Mouse (Mus musculus) G1E (cell line): ENCODE results near the gene Ak3.

Experiments
- CTCF ChIP-seq: IDR thresholded peaks from 2 replicates; pipeline ENCODE4 v1.5.1; 2012; ENCODE audit warnings: low read depth, low read length, inconsistent platforms, mixed read lengths
- GATA1 ChIP-seq: IDR thresholded peaks from 2 replicates; pipeline ENCODE4 v1.6.1; 2012; ENCODE audit warnings: borderline replicate concordance, low read length, inconsistent platforms, mixed read lengths
- GATA2 ChIP-seq: IDR thresholded peaks from 2 replicates; pipeline ENCODE4 v1.6.1; 2012; ENCODE audit warnings: low read depth, low read length, inconsistent platforms, borderline replicate concordance
- POLR2AphosphoS5 ChIP-seq: IDR thresholded peaks from 2 replicates; pipeline ENCODE4 v1.6.1; 2012; ENCODE audit warnings: low read depth, low read length, inconsistent platforms; ENCODE audit not compliant: insufficient replicate concordance
- TAL1 ChIP-seq: conservative IDR thresholded peaks from 2 replicates; pipeline ENCODE4 v1.6.1; 2012; ENCODE audit warnings: low read depth, low read length, inconsistent platforms, mixed read lengths

DNA sequence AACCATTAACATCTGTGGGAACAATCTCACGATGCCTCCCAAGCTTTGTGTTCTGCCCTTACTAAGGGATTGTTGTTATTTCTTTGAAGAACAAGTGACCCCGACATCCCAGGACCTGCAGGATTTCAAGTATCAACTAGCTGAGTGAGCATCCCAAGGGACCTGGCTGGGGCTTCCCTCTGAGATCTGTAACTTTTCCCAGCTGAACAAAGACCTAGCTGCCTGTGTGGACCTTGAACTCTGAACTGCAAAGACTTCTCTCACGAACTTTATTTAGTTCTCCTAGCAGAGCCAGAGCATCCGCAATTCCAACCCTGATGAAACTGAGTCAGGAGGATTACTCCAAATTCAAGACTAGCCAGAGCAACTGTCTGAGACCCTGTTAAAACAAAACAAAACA, 2.4 kb downstream of the Ak3 start:
- no peak for TF ChIP-seq TAL1
- TF ChIP-seq CTCF: no peak
- no peak for TF ChIP-seq GATA1
- no peak for TF ChIP-seq POLR2AphosphoS5
- no peak for TF ChIP-seq GATA2
